Mouse (Mus musculus) hindbrain, embryonic 12.5 days (tissue): ENCODE measurements around the gene Nr6a1. TPM values are rescaled to one million over a fixed set of nuclear protein-coding genes. Genes with fewer than 3 reads are reported as not detected.

Experiments used
- ATAC-seq: fragments of 200-750 bp; cut with Nextera tagmentation; 2 replicates; pipeline ENCODE4 v1.8.0; 2017; ENCODE audit warnings: moderate TSS enrichment; ENCODE audit not compliant: low FRiP score
- H3K27ac ChIP-seq: fragments of 300-500 bp; sonication (generic); 2 replicates; pipeline ENCODE4 v1.5.1; 2016; ENCODE audit warnings: mild to moderate bottlenecking
- H3K27me3 ChIP-seq: fragments of 300-500 bp; sonication (generic); 2 replicates; pipeline ENCODE4 v1.6.1; 2016; ENCODE audit warnings: mild to moderate bottlenecking
- H3K36me3 ChIP-seq: fragments of 300-500 bp; sonication (generic); 2 replicates; pipeline ENCODE4 v1.6.1; 2016; ENCODE audit warnings: mild to moderate bottlenecking
- H3K4me1 ChIP-seq: fragments of 300-500 bp; sonication (generic); 2 replicates; pipeline ENCODE4 v1.6.1; 2016
- H3K4me2 ChIP-seq: fragments of 300-500 bp; sonication (generic); replicated peaks from 2 replicates; pipeline ENCODE4 v1.6.1; 2016; ENCODE audit warnings: mild to moderate bottlenecking
- H3K4me3 ChIP-seq: fragments of 300-500 bp; sonication (generic); 2 replicates; pipeline ENCODE4 v1.5.1; 2016; ENCODE audit warnings: mild to moderate bottlenecking
- H3K9ac ChIP-seq: fragments of 300-500 bp; sonication (generic); 2 replicates; pipeline ENCODE4 v1.6.1; 2016; ENCODE audit warnings: mild to moderate bottlenecking, moderate library complexity
- H3K9me3 ChIP-seq: fragments of 300-500 bp; sonication (generic); replicated peaks from 2 replicates; pipeline ENCODE4 v1.6.1; 2016; ENCODE audit warnings: mild to moderate bottlenecking
- WGBS: fragments of 180-500 bp; shearing (Covaris S2); methylation state at CpG from one replicate; pipeline ENCODE4 v1.1.7; 2016; 5-methylcytosine and 5-hydroxymethylcytosine counted together
- polyA plus RNA-seq: library from polyadenylated mRNA; unstranded; fragments of >200 nt; fragmentation: Nextera tagmentation; extraction: Ambion mirVana; gene quantifications from 2 replicates; pipeline ENCODE4 v1.2.1, GENCODE M21; 2016

Gene Nr6a1
- polyA plus RNA-seq, 1 experiment from 2014 or later = 3.8 TPM

DNA sequence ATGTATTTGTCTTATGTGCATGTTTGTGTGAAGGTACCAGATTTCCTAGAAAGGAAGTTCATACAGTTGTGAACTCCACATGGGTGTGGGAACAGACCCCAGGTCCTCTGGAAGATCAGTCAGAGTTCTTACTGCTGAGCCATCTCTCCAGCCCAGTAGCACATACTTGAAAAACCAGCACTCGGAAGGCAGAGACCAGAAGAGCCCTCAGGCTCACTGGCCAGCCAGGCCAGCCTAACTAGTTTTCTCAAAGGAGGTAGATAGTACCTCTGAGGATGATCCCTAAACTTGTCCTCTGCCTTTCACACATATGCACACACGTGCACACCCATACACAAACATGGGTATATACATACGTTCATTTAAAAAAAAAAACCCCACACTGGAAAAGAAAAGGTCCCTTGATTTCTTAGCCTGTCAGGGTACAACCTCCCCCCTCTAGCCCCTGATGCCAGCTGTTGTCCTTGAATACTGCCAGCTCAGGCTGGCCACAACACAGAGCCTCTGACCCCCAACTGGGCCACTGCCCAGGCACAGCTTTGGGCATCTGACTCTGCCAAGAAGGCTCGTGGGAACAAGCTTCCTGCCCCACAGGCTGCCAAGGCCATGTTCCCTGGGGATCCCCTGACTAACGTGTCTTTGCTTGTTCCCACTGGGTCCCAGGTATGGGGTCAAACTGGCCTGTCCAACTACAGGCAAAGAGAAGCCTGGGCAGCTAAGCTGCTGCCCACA lies 25.8 kb upstream of the Nr6a1 start:
- H3K36me3 ChIP-seq = no peaks in the 10 kb centered on the region
- no peak for ATAC-seq
- no peaks in the 10 kb centered on the region for H3K4me1 ChIP-seq
- H3K9me3 ChIP-seq = no peaks in the 10 kb centered on the region
- 69% methylated on average over 5 of the region's 5 CpGs for WGBS
- no peak overlapping the region for H3K4me2 ChIP-seq
- no peak overlapping the region for H3K27ac ChIP-seq
- H3K27me3 ChIP-seq = no peaks in the 10 kb centered on the region
- H3K9ac ChIP-seq = no peak overlapping the region
- H3K4me3 ChIP-seq = no peak overlapping the region

DNA sequence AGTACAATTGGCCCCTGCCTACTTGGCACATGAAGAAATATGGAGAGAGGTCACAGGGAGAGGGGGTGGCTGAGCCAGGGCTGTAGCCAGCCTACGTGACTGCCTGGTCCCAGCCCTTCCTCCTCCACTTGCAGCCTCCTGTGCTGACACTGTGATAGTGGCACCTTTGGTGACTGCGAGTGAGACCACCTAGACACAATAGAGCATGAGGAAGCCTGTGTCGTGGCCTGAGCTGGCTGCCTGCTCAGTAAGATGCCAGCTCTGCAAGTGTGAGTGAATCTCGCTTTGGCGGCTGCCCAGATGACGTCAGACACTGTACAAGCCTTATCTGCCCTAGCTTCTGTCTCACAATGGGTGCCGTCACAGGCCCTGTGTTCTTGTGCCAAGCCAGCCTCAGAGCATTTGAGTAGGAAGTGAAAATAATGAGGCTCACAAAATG lies 22.8 kb upstream of the Nr6a1 start:
- H3K9ac ChIP-seq = no peak overlapping the region
- H3K4me1 ChIP-seq = no peaks in the 10 kb centered on the region
- no peaks in the 10 kb centered on the region for H3K27me3 ChIP-seq
- no peak for ATAC-seq
- H3K4me2 ChIP-seq = no peak overlapping the region
- H3K9me3 ChIP-seq = no peaks in the 10 kb centered on the region
- H3K4me3 ChIP-seq = no peak overlapping the region
- no peak overlapping the region for H3K27ac ChIP-seq
- no peaks in the 10 kb centered on the region for H3K36me3 ChIP-seq
- WGBS = 83% methylated on average over 7 of the region's 7 CpGs

DNA sequence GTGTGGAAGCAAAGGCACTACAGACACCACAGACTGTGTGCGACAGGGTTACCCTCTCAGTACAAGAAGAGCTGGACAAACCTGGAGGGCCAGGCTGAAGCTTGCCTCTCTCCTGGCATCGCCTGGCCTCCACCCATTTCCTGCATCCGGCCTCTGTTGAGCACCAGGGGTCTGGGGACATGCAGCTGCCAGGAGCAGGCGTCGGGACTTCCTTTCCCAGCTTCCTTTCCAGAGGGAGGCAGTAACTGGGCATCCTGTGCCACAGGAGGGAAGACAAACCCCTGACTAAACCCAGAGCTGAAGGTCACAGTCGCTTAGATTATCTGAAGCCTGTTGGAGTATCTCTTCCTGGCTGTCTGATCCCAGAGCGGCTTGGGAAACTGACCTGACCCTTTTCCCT lies 20.1 kb upstream of the Nr6a1 start:
- WGBS = 77% methylated on average over 7 of the region's 7 CpGs
- H3K9me3 ChIP-seq = no peaks in the 10 kb centered on the region
- no peak for ATAC-seq
- no peaks in the 10 kb centered on the region for H3K4me1 ChIP-seq
- no peak overlapping the region for H3K27ac ChIP-seq
- H3K4me3 ChIP-seq = no peak overlapping the region
- no peaks in the 10 kb centered on the region for H3K36me3 ChIP-seq
- no peak overlapping the region for H3K4me2 ChIP-seq
- H3K27me3 ChIP-seq = no peaks in the 10 kb centered on the region
- H3K9ac ChIP-seq = no peak overlapping the region

DNA sequence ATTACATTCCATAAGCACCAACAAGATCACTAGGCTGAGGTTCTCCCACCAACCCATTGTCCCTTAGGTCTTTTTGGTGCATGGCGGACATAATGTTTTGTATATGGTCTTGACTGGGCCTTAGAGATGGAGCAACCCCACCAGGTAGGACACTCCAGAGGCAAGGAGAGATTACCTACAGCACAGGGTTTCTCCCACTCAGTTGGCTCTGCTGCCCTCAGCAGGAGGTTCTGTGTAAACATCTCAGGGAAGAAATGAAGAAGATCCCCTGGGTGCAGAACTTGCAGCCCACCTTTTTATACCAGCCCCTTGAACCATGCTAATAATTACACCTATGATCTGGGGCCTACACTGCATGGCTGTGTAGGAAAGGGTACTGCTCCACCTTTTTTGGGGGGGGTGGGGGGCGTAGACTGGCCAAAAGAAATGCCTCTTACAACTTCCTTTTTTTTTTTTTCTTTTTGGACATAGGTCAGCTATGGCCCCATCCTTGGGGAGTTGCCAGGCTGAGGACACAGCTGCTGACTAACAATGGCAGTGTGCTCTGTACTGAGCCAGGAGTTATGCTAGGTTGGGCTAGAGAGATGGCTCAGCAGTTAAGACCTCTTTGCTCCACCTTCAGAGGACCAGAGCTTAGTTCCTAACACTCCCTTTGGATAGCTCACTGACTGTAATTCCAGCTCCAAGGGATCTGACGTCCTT lies 17.1 kb upstream of the Nr6a1 start:
- no peak overlapping the region for H3K27ac ChIP-seq
- WGBS = 80% methylated on average over 3 of the region's 3 CpGs
- H3K27me3 ChIP-seq = no peaks in the 10 kb centered on the region
- no peak overlapping the region for H3K4me2 ChIP-seq
- no peak for ATAC-seq
- H3K4me3 ChIP-seq = no peak overlapping the region
- no peaks in the 10 kb centered on the region for H3K9me3 ChIP-seq
- H3K9ac ChIP-seq = no peak overlapping the region
- H3K36me3 ChIP-seq = no peaks in the 10 kb centered on the region
- H3K4me1 ChIP-seq = no peaks in the 10 kb centered on the region

DNA sequence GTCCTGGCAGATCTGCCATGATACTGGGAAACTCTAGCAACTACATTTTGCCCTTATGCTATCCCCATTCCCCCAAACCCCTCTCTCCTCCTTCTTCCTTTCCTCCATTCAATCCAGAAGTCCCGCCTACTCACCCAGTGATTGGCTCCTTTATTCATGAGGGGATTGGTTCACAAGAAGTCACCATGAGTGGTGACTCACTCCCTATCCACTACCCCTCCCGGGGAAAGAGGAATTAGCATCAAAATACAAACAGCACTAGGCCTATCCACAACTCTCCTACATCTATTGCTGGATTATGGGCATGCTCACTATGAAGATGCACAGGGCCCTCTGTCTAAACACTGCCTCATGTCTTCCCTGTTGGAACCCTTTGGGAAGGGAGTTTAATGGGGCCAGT lies 16.5 kb upstream of the Nr6a1 start:
- Histone ChIP-seq H3K4me3 (no peak overlapping the region), H3K27ac (no peak overlapping the region), H3K9ac (no peak overlapping the region), H3K4me2 (no peak overlapping the region), H3K27me3 (no peaks in the 10 kb centered on the region), H3K36me3 (no peaks in the 10 kb centered on the region), H3K9me3 (no peaks in the 10 kb centered on the region), H3K4me1 (no peaks in the 10 kb centered on the region)
- 48% methylated on average over 2 of the region's 2 CpGs for WGBS
- ATAC-seq = no peak

DNA sequence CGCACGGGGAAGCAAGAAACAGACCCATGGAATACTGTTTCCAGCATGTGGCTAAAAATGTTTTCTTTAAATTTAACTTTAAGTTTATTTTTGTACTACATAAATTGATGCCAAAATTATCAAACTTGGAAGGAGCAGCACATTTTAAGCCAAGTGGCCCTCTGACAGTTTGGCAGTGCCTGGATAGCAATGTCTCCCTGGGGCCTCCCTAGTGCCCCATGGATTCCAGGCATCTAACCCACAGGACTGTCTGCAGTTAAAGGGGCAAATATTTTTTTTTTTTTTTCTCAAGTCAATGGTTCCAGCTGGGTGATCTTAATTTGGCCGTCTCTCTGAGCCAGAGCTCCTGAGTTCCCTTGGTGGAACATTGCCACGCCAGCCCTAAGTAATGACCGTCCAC lies 15.7 kb upstream of the Nr6a1 start:
- no peak overlapping the region for H3K4me2 ChIP-seq
- H3K4me3 ChIP-seq = no peak overlapping the region
- no peaks in the 10 kb centered on the region for H3K27me3 ChIP-seq
- no peaks in the 10 kb centered on the region for H3K9me3 ChIP-seq
- H3K9ac ChIP-seq = no peak overlapping the region
- no peak overlapping the region for H3K27ac ChIP-seq
- no peak for ATAC-seq
- no peaks in the 10 kb centered on the region for H3K4me1 ChIP-seq
- no peaks in the 10 kb centered on the region for H3K36me3 ChIP-seq
- 82% methylated on average over 5 of the region's 5 CpGs for WGBS

DNA sequence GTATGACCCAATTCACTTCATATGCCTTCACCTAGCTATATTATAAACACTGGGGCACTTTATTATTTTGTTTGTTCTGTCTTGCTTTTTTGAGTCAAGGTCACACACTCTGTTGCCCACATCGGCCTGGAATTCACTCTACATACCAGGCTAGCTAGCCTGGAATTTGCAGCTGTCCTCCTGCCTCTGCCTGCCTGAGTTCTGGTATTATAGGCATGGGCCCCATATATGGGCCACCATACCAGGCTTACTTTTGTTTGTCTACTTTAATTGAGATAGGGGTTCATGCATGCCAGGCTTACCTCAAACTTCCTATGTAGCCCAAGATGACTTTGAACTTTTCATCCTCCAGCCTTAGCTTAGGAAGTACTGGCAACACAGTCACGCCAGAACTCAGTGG lies 14.4 kb upstream of the Nr6a1 start:
- Histone ChIP-seq H3K9ac (no peak overlapping the region), H3K4me3 (no peak overlapping the region), H3K4me2 (no peak overlapping the region), H3K4me1 (no peaks in the 10 kb centered on the region), H3K27me3 (no peaks in the 10 kb centered on the region), H3K9me3 (no peaks in the 10 kb centered on the region), H3K27ac (no peak overlapping the region), H3K36me3 (no peaks in the 10 kb centered on the region)
- 84% methylated on average over 2 of the region's 2 CpGs for WGBS
- no peak for ATAC-seq

DNA sequence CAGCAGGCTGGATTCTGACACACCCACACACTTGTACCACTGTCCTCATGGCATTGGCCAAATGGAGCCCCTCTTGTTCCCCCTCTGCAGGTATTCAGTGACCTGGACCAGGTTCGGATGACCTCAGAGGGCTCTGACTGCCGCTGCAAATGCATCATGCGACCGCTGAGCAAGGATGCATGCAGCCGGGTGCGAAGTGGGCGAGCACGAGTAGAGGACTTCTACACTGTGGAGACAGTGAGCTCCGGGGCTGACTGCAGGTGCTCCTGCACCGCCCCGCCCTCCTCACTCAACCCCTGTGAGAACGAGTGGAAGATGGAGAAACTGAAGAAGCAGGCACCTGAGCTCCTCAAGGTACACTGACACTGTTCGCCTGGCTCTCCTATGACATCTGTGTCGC lies 13.9 kb upstream of the Nr6a1 start:
- H3K9me3 ChIP-seq = no peaks in the 10 kb centered on the region
- WGBS = 88% methylated on average over 14 of the region's 14 CpGs
- no peak overlapping the region for H3K4me2 ChIP-seq
- H3K9ac ChIP-seq = no peak overlapping the region
- no peak overlapping the region for H3K27ac ChIP-seq
- ATAC-seq = no peak
- no peak overlapping the region for H3K4me3 ChIP-seq
- H3K4me1 ChIP-seq = no peaks in the 10 kb centered on the region
- no peaks in the 10 kb centered on the region for H3K36me3 ChIP-seq
- no peaks in the 10 kb centered on the region for H3K27me3 ChIP-seq

DNA sequence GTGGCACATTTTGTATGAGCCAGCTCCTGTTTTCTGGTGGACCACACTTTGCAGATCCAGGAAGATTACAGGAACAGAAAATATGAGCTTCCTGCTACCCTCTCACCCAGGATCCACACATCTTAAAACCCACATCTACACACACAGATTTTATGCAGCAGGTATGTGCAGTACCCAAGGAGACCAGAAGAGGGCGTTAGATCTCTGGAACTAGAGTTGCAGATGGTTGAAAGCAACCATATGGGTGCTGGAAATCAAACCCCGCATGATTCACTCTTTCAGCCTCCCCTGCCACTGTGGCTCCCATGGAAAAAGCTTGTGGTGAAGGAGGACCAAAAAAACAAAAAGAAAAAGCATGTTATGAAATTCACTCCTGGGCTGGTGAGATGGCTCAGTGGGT lies 11.6 kb upstream of the Nr6a1 start:
- WGBS = 68% methylated on average over 2 of the region's 2 CpGs
- ATAC-seq = no peak
- peaks cover 8% of the 10 kb centered on the region; the same call in 1 of the 2 replicates for H3K4me1 ChIP-seq
- H3K27ac ChIP-seq = no peak overlapping the region
- no peaks in the 10 kb centered on the region for H3K36me3 ChIP-seq
- no peak overlapping the region for H3K9ac ChIP-seq
- H3K4me2 ChIP-seq = no peak overlapping the region
- no peaks in the 10 kb centered on the region for H3K9me3 ChIP-seq
- no peak overlapping the region for H3K4me3 ChIP-seq
- H3K27me3 ChIP-seq = no peaks in the 10 kb centered on the region

DNA sequence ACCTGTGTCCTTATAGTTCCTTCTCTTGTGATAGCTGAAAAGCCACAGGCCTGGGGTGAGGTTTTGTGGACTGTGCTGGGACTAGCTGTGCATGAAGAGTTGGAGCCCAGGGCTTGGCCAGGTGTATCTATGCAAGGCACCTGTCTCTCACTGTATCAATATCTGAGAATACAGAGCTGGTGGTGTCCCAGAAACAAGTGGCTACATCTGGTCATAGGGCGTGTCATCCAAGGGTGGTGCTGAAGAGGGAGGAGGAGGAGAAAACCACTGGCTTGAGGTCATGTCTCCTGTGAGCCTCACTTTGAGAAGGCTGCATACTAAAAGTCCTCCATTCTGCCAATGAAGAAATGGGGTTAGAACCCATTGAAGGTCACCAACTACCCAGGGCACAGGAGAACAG lies 10.5 kb upstream of the Nr6a1 start:
- 86% methylated on average over 1 of the region's 1 CpGs for WGBS

DNA sequence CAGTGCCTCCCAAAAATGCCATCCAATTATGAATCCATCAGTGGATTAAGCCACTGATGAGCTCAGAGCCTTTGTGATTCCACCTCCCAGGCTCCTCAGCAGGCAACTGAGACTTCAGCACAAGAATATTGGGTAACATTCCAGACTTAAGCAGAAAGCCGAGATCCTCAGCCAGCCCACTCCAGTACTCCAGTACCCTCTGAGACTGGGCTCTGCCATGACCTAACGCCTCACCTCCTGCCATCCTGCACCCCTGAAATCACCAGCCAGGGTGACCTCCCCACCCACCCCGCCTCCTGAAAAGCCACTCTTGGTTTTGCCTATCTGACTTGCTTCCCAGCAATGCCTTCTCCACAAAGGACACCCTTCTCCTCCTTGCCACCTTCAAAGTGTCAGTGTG lies 9.9 kb upstream of the Nr6a1 start:
- ATAC-seq = no peak
- Histone ChIP-seq H3K36me3 (no peaks in the 10 kb centered on the region), H3K27ac (no peak overlapping the region), H3K4me2 (no peak overlapping the region), H3K9me3 (no peaks in the 10 kb centered on the region), H3K4me3 (no peak overlapping the region), H3K4me1 (peaks cover 8% of the 10 kb centered on the region; the same call in 1 of the 2 replicates), H3K27me3 (no peaks in the 10 kb centered on the region), H3K9ac (no peak overlapping the region; the same call in 1 of the 2 replicates)
- 68% methylated on average over 3 of the region's 3 CpGs for WGBS

More for the DNA sequence above, 10.5 kb upstream of the Nr6a1 start:
- Histone ChIP-seq H3K27me3 (no peaks in the 10 kb centered on the region), H3K27ac (no peak overlapping the region), H3K4me2 (no peak overlapping the region), H3K4me1 (peaks cover 8% of the 10 kb centered on the region; the same call in 1 of the 2 replicates), H3K4me3 (no peak overlapping the region), H3K9me3 (no peaks in the 10 kb centered on the region), H3K9ac (no peak overlapping the region), H3K36me3 (no peaks in the 10 kb centered on the region)
- no peak for ATAC-seq

DNA sequence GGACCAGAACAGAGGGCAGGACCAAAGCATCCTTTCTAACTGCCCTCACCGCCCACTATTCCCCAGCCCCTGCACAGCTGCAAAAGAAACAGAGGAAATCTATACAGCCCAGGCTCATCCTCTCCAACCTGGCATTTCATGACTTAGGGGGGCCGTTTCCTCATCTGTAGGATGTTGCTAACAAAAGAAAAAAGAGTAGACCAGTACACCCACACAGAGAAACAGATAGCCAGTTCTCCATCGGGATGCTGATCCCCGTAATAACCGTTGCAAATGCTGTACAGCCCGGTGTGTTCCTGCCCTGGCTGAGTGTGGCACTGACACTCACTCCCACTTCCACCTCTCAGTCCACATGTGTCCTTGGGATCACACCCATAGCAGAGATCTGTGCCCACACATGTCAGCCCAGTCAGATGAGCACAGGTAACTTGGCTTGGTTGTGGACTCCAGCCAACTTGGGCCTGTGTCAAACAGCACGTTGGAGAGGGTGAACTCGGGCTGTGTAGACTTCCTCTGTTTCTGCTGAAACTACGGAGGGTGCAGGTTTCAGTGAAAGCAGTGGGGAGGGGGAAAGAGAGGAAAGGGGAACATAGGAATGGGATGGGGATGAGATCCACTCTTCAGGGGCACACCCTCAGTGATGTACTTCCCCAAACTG lies 9.4 kb upstream of the Nr6a1 start:
- Histone ChIP-seq H3K27ac (no peak overlapping the region), H3K4me3 (no peak overlapping the region), H3K4me2 (no peak overlapping the region), H3K36me3 (no peaks in the 10 kb centered on the region), H3K27me3 (peaks cover 3% of the 10 kb centered on the region; the same call in 1 of the 2 replicates), H3K4me1 (peaks cover 11% of the 10 kb centered on the region; the same call in 1 of the 2 replicates), H3K9me3 (no peaks in the 10 kb centered on the region), H3K9ac (no peak overlapping the region)
- 77% methylated on average over 9 of the region's 9 CpGs for WGBS
- ATAC-seq = no peak
